Mouse (Mus musculus): ENCODE data around the gene Cst13.

Gene Cst13

GRCm38 (mm10) chr2:148874617-148875334, 54.9 kb downstream of the Cst13 start:
- DNase-seq (ENCODE audit: low spot score in 2 of 2) = no peak

- peak; percentile 91 to 97 for DNase-seq (ENCODE audit: low spot score in 2 of 2)
Observed at GRCm38 (mm10) chr2:148875335-148875811, 55.5 kb downstream of the Cst13 start, which contains the start of gene Cst3. Gene Cst3 (minus strand): TSS chr2:148875692.

DNA sequence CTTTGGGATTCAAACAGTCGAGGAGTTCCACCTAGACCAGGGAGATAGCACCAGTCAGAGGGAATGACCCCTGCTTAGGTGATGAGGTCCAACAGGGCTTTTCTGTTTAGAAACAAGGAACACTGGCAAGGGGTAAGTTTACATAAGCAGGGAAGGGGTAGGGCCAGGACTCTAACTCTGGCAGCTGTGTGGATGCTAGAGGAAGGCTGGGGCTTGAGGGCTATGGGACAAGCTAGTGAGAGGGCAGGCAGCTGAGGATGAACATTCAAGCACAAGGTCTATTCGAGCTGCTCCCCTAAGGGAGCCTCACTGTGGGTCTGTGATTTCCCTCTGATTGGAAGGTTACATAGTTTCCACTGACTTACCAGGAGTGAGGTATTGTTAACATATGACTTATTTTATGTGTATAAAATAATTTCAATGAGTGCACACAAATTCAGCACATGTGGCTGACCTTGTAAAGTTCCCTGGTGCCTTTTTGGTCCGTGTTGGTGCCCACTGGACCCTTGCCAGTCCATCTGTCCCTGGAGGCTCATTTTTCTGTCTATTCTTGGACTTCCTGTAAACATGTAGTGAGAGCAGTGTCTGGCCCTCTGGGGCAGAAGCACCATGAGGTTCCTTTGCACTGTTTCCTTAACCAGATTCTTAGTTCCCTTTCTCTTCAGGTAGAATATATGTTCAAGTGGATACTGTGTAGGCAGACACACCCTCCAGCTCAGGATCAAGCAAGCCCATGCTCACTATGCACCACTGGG, 57.3 kb downstream of the Cst13 start:
- peak in 1 of 2 experiments; percentile 66 for DNase-seq (ENCODE audit: low spot score in 2 of 2)

DNA sequence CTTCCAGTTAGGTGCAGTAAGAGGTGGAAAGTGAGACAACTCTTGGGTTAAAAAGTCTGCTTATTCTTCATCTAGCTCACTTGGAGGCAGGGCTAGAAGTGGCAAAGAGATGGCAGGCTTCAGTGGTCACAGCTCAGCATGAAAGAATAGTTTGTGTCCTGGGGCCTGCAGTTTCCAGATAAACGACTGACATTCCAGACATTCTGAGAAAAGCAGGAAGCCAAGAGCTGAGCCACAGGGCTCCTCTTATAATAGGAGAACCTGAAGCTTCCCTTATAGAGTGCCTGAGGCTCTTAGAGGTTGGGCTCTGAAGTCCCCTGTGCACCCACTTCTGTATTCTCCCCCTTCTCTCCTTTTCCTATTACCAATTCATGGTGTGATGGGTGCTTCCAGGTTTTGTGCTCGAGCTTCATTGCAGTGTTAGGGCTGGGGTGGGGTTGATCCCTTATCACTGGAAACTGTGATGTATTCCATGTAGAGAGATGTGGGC, 58.8 kb downstream of the Cst13 start:
- DNase-seq (ENCODE audit: low spot score in 2 of 2) = no peak

- DNase-seq (ENCODE audit: low spot score in 2 of 2) = no peak
Observed at GRCm38 (mm10) chr2:148879199-148879598, 59.3 kb downstream of the Cst13 start.

All from urinary bladder, postnatal 36 days (tissue).